Mouse (Mus musculus): ENCODE measurements around the gene Exph5.

DNA sequence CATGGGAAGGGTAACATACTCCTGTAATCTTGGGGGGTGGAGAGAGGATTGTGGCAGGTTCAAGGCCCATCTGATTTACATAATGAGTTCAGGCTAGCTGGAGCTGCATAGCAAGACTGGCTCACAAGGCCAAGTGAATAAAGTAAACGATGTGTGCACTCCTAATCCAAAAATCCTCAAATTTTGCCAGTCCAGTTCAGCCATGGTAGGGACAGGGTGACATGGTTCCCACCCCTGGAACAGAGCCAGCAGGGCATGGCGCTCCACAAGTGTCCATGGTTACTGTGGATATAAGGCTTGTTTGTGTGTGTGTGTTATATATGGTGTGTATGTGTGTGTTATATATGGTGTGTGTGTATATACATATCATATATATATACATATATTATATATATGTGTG lies 48.9 kb downstream of the Exph5 start:
- TF ChIP-seq CTCF (IDR thresholded peaks at IDR 0.05; ENCODE audit: low read depth) (no peak), EP300 (IDR thresholded peaks at IDR 0.05; ENCODE audit: low read depth) (no peak)
